Mouse (Mus musculus) neural tube, embryonic 11.5 days (tissue): ENCODE measurements around the gene Atp1b2. TPM values are rescaled to one million over a fixed set of nuclear protein-coding genes. Genes with fewer than 3 reads are reported as not detected.
"Not testable (repeated sequence)": the region's sequence is repeated elsewhere in the genome, so short reads cannot be mapped to it uniquely, and the experiment has no call there.

Experiments
- ATAC-seq: fragments of 200-750 bp; cut with Nextera tagmentation; 2 replicates; pipeline ENCODE4 v1.8.0; 2017; ENCODE audit warnings: moderate number of reproducible peaks, mild to moderate bottlenecking, moderate TSS enrichment, moderate library complexity; ENCODE audit not compliant: insufficient read depth, low FRiP score, low TSS enrichment
- DNase-seq: peaks from one replicate; pipeline ENCODE4 v3.0.0-alpha.2; 2015; ENCODE audit warnings: low spot score
- H3K27ac ChIP-seq: fragments of 300-500 bp; sonication (generic); 2 replicates; pipeline ENCODE4 v1.5.1; 2014; ENCODE audit warnings: low read depth, mild to moderate bottlenecking, low read length
- H3K27me3 ChIP-seq: fragments of 300-500 bp; sonication (generic); 2 replicates; pipeline ENCODE4 v1.6.1; 2014; ENCODE audit warnings: mild to moderate bottlenecking, low read length, mixed read lengths; ENCODE audit not compliant: control insufficient read depth, insufficient read depth
- H3K36me3 ChIP-seq: fragments of 300-500 bp; sonication (generic); 2 replicates; pipeline ENCODE4 v1.6.1; 2014; ENCODE audit warnings: mild to moderate bottlenecking, low read length, moderate library complexity, mixed read lengths; ENCODE audit not compliant: control insufficient read depth, insufficient read depth
- H3K4me1 ChIP-seq: fragments of 300-500 bp; sonication (generic); 2 replicates; pipeline ENCODE4 v1.6.1; 2014; ENCODE audit warnings: low read length, mixed read lengths; ENCODE audit not compliant: control insufficient read depth, insufficient read depth
- H3K4me2 ChIP-seq: fragments of 300-500 bp; sonication (generic); 2 replicates; pipeline ENCODE4 v1.6.1; 2014; ENCODE audit warnings: low read depth, mild to moderate bottlenecking, moderate library complexity
- H3K4me3 ChIP-seq: fragments of 300-500 bp; sonication (generic); 2 replicates; pipeline ENCODE4 v1.5.1; 2014; ENCODE audit warnings: low read depth, low read length
- H3K9ac ChIP-seq: fragments of 300-500 bp; sonication (generic); 2 replicates; pipeline ENCODE4 v1.6.1; 2014; ENCODE audit warnings: mild to moderate bottlenecking, low read length
- H3K9me3 ChIP-seq: fragments of 300-500 bp; sonication (generic); 2 replicates; pipeline ENCODE4 v1.6.1; 2016; ENCODE audit warnings: low read length; ENCODE audit not compliant: control insufficient read depth
- WGBS: fragments of 180-500 bp; shearing (Covaris S2); extraction: QIAGEN DNeasy Blood & Tissue Kit; methylation state at CpG from one replicate; pipeline ENCODE4 v1.1.7; 2014; 5-methylcytosine and 5-hydroxymethylcytosine counted together
- polyA plus RNA-seq: library from polyadenylated mRNA; unstranded; fragments of >200 nt; fragmentation: Nextera tagmentation; extraction: Ambion mirVana; gene quantifications from 2 replicates; pipeline ENCODE4 v1.2.1, GENCODE M21; 2014

Atp1b2 gene
- polyA plus RNA-seq, 1 experiment from 2014 or later, result 7.7 TPM

DNA sequence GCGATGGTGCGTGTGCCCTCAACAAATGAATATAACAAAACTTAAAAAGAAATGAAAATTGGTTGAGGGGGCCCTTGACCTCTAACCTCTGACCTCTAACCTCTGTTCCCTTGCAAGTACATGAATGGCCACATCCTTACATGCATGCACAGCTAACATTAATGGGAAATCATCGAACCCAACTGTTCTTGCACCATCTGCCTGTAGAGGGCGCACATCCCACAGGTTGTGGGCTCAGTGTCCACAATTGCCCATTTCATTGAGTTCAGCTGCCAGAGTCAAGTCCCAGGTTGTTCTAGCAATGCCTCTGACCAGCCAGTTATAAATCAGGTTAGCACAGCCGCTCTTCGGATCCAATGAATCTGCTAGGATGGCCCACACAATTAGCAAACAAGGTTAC is 22.5 kb upstream of the Atp1b2 start:
- Histone ChIP-seq H3K27ac (no peak overlapping the region), H3K9me3 (no peaks in the 10 kb centered on the region), H3K4me1 (no peaks in the 10 kb centered on the region), H3K4me2 (no peak overlapping the region), H3K9ac (no peak overlapping the region), H3K36me3 (no peaks in the 10 kb centered on the region), H3K4me3 (no peak overlapping the region), H3K27me3 (no peaks in the 10 kb centered on the region)
- ATAC-seq, result no peak
- peak; percentile 81 for DNase-seq
- WGBS, result 37% methylated on average over 6 of the region's 6 CpGs

DNA sequence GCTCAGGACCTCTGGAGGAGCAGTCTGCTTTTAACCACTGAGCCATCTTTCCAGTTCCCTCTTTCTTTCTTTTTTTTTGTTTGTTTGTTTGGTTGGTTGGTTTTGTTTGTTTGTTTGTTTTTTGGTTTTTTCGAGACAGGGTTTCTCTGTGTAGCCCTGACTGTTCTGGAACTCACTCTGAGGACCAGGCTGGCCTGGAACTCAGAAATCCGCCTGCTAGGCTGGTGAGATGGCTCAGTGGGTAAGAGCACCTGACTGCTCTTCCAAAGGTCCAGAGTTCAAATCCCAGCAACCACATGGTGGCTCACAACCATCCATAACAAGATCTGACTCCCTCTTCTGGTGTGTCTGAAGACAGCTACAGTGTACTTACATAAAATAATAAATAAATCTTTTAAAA is 18.6 kb upstream of the Atp1b2 start:
- H3K4me3 ChIP-seq, H3K27me3 ChIP-seq, H3K4me2 ChIP-seq, ATAC-seq, H3K4me1 ChIP-seq, H3K27ac ChIP-seq, H3K9me3 ChIP-seq, H3K9ac ChIP-seq, H3K36me3 ChIP-seq, DNase-seq: not testable (repeated sequence)
- WGBS, result 86% methylated on average over 2 of the region's 2 CpGs

DNA sequence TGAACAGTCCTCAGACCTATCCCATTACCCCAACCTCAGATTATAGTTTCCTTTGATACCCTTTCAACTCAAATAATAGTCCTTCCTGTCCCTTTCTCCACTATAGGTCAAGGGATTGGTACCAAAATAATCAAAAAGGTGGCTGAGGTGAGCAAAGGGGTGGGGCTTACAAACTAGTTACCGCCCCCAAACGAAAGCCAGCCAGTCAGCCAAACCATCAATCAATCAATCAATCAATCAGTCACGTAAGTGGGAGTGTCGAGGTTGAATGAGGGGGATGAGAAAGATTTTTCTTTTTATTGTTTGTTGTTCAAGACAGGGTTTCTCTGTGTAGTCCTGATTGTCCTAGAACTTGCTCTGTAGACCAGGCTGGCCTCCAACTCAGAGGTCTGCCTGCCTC is 17.3 kb upstream of the Atp1b2 start:
- no peak overlapping the region; the same call in 1 of the 2 replicates for H3K9ac ChIP-seq

DNA sequence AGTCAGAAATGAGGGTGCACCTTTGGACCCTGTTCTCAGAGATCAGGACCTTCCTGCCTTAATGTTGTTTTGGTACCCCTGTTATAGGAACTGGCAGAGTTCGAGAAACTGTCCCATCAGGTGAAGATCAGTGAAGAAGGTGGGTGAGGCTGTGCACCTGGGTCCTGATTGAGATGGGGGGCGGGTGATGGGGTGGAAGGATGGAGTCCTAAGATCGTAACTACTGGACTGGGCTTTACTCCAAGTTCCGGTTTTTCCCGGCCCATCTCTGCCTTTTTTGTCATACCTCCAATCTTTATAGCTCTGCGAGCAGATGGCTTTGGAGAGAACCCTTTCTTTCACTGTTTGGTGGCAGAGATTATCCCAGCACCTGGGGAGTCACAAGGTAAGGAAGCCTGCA is 16.7 kb upstream of the Atp1b2 start:
- H3K4me3 ChIP-seq, result peak overlapping the region; percentile 40
- WGBS, result 43% methylated on average over 6 of the region's 6 CpGs
- H3K27ac ChIP-seq, result 0 out of 2 replicates have a peak overlapping the region, but pooled peaks have one; percentile 45
- no peak for DNase-seq
- H3K36me3 ChIP-seq, result no peaks in the 10 kb centered on the region; the same call in 1 of the 2 replicates
- H3K9ac ChIP-seq, result peak overlapping the region; percentile 58
- H3K27me3 ChIP-seq, result no peaks in the 10 kb centered on the region
- H3K4me2 ChIP-seq, result peak overlapping the region; percentile 69
- H3K9me3 ChIP-seq, result no peaks in the 10 kb centered on the region
- peaks cover 8% of the 10 kb centered on the region for H3K4me1 ChIP-seq
- no peak for ATAC-seq

More for the DNA sequence above, 17.3 kb upstream of the Atp1b2 start:
- Histone ChIP-seq H3K4me1 (peaks cover 8% of the 10 kb centered on the region), H3K27ac (no peak overlapping the region), H3K36me3 (no peaks in the 10 kb centered on the region; the same call in 1 of the 2 replicates), H3K4me3 (0 out of 2 replicates have a peak overlapping the region, but pooled peaks have one; percentile 40), H3K4me2 (peak overlapping the region; percentile 69; the same call in 1 of the 2 replicates), H3K9me3 (no peaks in the 10 kb centered on the region), H3K27me3 (no peaks in the 10 kb centered on the region)
- whole genome bisulfite sequencing, result 64% methylated on average over 4 of the region's 4 CpGs
- no peak for ATAC-seq
- DNase-seq, result no peak

DNA sequence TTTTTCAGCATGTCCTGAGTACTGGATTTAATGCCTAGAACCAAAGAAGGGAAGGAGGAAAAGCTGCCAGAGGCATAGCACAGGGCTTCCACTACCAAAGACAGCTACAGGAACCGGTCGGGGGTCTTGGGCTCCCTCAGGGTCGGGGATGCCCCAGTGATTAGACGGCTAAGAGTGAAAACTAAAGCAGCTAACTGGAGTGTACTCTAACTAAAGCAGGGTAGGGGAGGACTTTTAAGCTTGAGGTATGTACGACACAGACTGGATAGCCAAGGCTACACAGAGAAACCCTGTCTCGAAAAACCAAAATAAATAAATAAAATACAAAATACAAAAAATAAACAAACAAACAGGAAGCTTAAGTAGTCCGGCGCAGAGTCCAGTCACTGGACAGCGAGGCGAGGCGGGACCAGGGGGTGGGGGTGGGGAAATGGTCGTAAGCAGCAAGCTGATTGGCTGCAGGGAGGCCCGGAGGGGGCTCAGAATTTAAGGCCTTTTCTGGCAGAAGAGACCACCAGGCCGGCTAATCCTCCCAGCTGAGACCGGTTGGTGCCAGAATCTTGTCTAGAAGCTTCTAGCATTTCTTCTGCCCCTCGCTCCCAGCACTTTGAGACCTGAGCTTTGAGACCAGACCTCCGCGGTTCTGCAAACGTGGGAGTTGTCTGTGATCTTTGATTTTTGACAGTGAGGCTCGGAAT is 16.0 kb upstream of the Atp1b2 start, which contains the start of gene Sat2:
TSS of gene Sat2 (plus strand) at position 454 of the 698 bp plus-strand sequence.
- ATAC-seq, result peak; percentile 60; the same call in 1 of the 2 replicates
- no peaks in the 10 kb centered on the region for H3K9me3 ChIP-seq
- H3K9ac ChIP-seq, result peak within 1 kb of the TSS; percentile 58
- 0 out of 2 replicates have a peak within 1 kb of the TSS, but pooled peaks have one; percentile 45 for H3K27ac ChIP-seq
- peak within 1 kb of the TSS; percentile 40 for H3K4me3 ChIP-seq
- H3K27me3 ChIP-seq, result no peaks in the 10 kb centered on the region
- H3K4me1 ChIP-seq, result peaks cover 8% of the 10 kb centered on the region
- H3K4me2 ChIP-seq, result peak within 1 kb of the TSS; percentile 69
- no peaks in the 10 kb centered on the region; the same call in 1 of the 2 replicates for H3K36me3 ChIP-seq
- WGBS, result 2% methylated on average over 20 of the region's 20 CpGs
- peak; percentile 88 for DNase-seq

DNA sequence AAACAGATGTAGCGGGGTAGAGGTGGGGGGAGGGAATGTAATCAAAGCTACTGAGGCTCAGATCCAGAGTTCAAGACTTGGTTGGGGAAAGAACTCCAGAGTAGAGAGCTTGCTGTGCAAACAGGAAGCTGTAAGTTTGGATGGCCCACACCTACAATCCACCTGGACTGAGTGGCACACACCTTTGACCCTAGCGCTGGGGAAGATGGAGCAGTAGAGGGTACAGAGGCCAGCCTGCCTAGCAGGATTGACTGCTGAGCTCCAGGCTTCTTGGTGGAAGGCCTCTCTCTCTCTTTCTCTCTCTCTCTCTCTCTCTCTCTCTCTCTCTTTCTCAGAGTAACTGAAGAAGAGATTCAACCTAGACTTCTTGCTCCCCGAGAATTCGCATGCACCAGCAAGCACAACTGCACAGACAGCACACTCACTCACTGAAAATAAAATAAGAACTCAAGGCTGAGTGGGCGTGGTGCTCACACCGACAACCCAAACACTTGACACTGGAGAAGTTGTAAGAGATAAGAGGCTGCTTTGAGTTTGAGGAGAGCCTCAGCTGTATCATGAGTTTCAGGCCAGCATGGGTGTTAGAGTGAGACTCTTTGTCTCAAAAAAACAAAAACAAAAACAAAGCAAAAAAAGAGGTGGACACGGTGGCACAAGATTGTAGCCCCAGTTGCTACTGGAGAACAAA is 14.8 kb upstream of the Atp1b2 start:
- no peak overlapping the region for H3K9ac ChIP-seq
- DNase-seq, result no peak
- no peaks in the 10 kb centered on the region for H3K9me3 ChIP-seq
- H3K36me3 ChIP-seq, result no peaks in the 10 kb centered on the region; the same call in 1 of the 2 replicates
- H3K4me2 ChIP-seq, result no peak overlapping the region
- 88% methylated on average over 7 of the region's 7 CpGs for WGBS
- no peak overlapping the region for H3K4me3 ChIP-seq
- H3K27me3 ChIP-seq, result no peaks in the 10 kb centered on the region
- ATAC-seq, result no peak
- no peak overlapping the region for H3K27ac ChIP-seq
- peaks cover 8% of the 10 kb centered on the region for H3K4me1 ChIP-seq

DNA sequence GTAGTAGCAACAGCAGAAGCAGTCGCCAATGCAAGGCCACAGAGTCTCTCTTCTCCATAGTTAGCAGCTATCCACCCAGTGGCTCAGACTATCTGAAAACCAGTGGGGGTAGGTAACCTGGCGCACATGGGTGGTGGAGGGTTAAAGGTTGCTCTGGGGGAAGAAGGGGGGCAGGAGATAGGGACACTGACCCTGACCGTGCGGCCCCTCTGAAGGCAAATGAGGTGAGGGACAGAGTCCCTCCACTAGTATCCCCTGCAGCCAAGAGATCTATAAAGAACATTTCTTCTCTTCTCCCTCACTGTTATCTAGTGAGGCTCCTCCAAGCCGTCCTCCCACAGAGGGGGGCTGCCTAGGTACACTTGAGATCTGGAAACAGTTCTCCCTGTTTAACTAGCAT is 12.1 kb upstream of the Atp1b2 start, which contains the start of gene Shbg:
TSS of gene Shbg (minus strand) at position 101 of the 400 bp plus-strand sequence.
- peaks cover 12% of the 10 kb centered on the region for H3K4me1 ChIP-seq
- no peak within 1 kb of the TSS for H3K4me3 ChIP-seq
- ATAC-seq, result no peak
- H3K4me2 ChIP-seq, result no peak within 1 kb of the TSS
- WGBS, result 74% methylated on average over 5 of the region's 5 CpGs
- no peak within 1 kb of the TSS for H3K27ac ChIP-seq
- H3K9me3 ChIP-seq, result no peaks in the 10 kb centered on the region
- H3K27me3 ChIP-seq, result no peaks in the 10 kb centered on the region
- DNase-seq, result no peak
- no peak within 1 kb of the TSS for H3K9ac ChIP-seq
- H3K36me3 ChIP-seq, result no peaks in the 10 kb centered on the region; the same call in 1 of the 2 replicates

DNA sequence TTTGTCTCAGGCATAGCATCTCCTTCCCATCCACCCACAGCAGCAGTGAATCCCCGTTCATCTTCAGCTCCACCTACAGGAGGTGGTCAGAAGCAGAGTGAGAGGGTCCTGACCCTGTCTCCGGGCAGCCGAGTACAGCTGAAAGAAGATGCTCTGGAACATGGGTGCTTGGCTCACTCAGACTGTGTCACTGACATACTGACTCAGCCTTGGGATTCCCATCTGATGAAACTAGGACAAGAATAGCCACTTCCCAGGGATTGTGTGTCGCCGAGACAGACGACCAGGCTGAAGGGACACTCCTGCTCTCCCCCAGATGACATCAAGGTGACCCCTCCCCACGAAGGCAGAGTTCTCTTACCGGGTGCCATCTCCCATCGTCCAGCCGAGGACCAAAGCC is 11.0 kb upstream of the Atp1b2 start:
- Histone ChIP-seq H3K9ac (no peak overlapping the region), H3K4me3 (no peak overlapping the region), H3K36me3 (no peaks in the 10 kb centered on the region; the same call in 1 of the 2 replicates), H3K4me1 (peaks cover 7% of the 10 kb centered on the region), H3K9me3 (no peaks in the 10 kb centered on the region), H3K4me2 (no peak overlapping the region), H3K27me3 (no peaks in the 10 kb centered on the region), H3K27ac (no peak overlapping the region)
- no peak for ATAC-seq
- 52% methylated on average over 10 of the region's 10 CpGs for WGBS
- DNase-seq, result no peak
